9 mouse cellular contexts compared by ENCODE assay signal in genomic region chr1:182553649-182554375, GRCm38 (mm10). TPM values are rescaled to one million over a fixed set of nuclear protein-coding genes. Genes with fewer than 3 reads are reported as not detected.
A peak's percentile ranks its signal among the peaks of the same experiment; 100 is the strongest.
DNase-seq lines count a peak whose midpoint lies in the region; ATAC-seq and TF ChIP-seq lines count a peak whose summit lies in the region.
"Had no signal": no experiment of that assay in that cellular context is flagged by ENCODE, and none has a peak within 500 bp of the region (broad histone marks: within the 10 kb centered on the region; RNA-seq: fewer than 3 reads in every experiment).

No protein-coding gene starts in this region.

- no peaks in the 10 kb centered on the region for H3K9me3 ChIP-seq in intestine, postnatal 0 days (ENCODE audit: control insufficient read depth)
- H3K9me3 ChIP-seq: liver, embryonic 15.5 days had no signal

- no peaks in the 10 kb centered on the region for H3K4me1 ChIP-seq in intestine, postnatal 0 days (replicated peaks; ENCODE audit: control insufficient read depth, insufficient read depth, low read length)
- no peaks in the 10 kb centered on the region for H3K4me1 ChIP-seq in liver, adult 2 months (ENCODE audit: control insufficient read depth, insufficient read depth, low read length)
- H3K4me1 ChIP-seq: liver, embryonic 15.5 days had no signal

- WGBS in intestine, postnatal 0 days: 61% methylated on average over 12 of the region's 12 CpGs
- 61% methylated on average over 12 of the region's 12 CpGs for WGBS in liver, adult 2 months

- no peaks in the 10 kb centered on the region for H3K27me3 ChIP-seq in intestine, postnatal 0 days (replicated peaks; ENCODE audit: control insufficient read depth, insufficient read depth, low read length)
- H3K27me3 ChIP-seq in liver, adult 2 months (ENCODE audit: control insufficient read depth, insufficient read depth, low read length): no peaks in the 10 kb centered on the region
- H3K27me3 ChIP-seq: liver, embryonic 15.5 days had no signal

- DNase-seq in ovary, postnatal 36 days (ENCODE audit: low spot score): peak; percentile 57
- DNase-seq in ovary, adult 18-20 months (ENCODE audit: low spot score): no peak
- DNase-seq in cerebellum, adult 18-20 months: peak; percentile 52 to 62
- DNase-seq in forelimb bud, embryonic 11.5 days (ENCODE audit: low read depth, low spot score): peak; percentile 48
- DNase-seq in liver, adult 2 months (ENCODE audit: extremely low read depth, low read depth, low spot score): peak; percentile 18
- DNase-seq in neural tube, embryonic 10.5 days (ENCODE audit: extremely low spot score, low spot score): peak; percentile 44
- peak; percentile 67 for DNase-seq in thymus, postnatal 25 days

- no peak for TF ChIP-seq POLR2A in liver, adult 2 months (IDR thresholded peaks at IDR 0.05; ENCODE audit: extremely low read depth, insufficient read depth, low read length)

- no peak overlapping the region for H3K9ac ChIP-seq in intestine, postnatal 0 days (ENCODE audit: low read depth, low read length)
- no peak overlapping the region for H3K9ac ChIP-seq in liver, adult 2 months (ENCODE audit: low read depth, low read length)
- H3K9ac ChIP-seq: liver, embryonic 15.5 days had no signal

- no peaks in the 10 kb centered on the region for H3K79me2 ChIP-seq in liver, adult 2 months (ENCODE audit: control insufficient read depth, insufficient read depth, low read length)

- no peaks in the 10 kb centered on the region for H3K36me3 ChIP-seq in intestine, postnatal 0 days (ENCODE audit: control insufficient read depth, insufficient read depth)
- H3K36me3 ChIP-seq in liver, adult 2 months (ENCODE audit: control insufficient read depth, insufficient read depth, low read length): no peaks in the 10 kb centered on the region
- H3K36me3 ChIP-seq: liver, embryonic 15.5 days had no signal

- peak; percentile 43; the same call in 1 of the 2 replicates for ATAC-seq in intestine, postnatal 0 days

- no peak overlapping the region for H3K4me3 ChIP-seq in intestine, postnatal 0 days (ENCODE audit: low read depth, low read length)
- H3K4me3 ChIP-seq in liver, adult 2 months (ENCODE audit: insufficient read depth, low read depth, low read length): no peak overlapping the region
- H3K4me3 ChIP-seq: liver, embryonic 15.5 days had no signal

- H3K4me2 ChIP-seq in intestine, postnatal 0 days (replicated peaks; ENCODE audit: low read depth): no peak overlapping the region
- H3K4me2 ChIP-seq: liver, embryonic 15.5 days had no signal

- TF ChIP-seq CTCF in intestine, postnatal 0 days (IDR thresholded peaks at IDR 0.05; ENCODE audit: low read depth): peak; percentile 93
- TF ChIP-seq CTCF in liver, adult 2 months (IDR thresholded peaks at IDR 0.05; ENCODE audit: low read depth, low read length): peak; percentile 87

- H3K27ac ChIP-seq in intestine, postnatal 0 days (ENCODE audit: low read depth, low read length): no peak overlapping the region
- H3K27ac ChIP-seq in liver, adult 2 months (replicated peaks; ENCODE audit: insufficient read depth, low read depth, low read length): no peak overlapping the region
- H3K27ac ChIP-seq: liver, embryonic 15.5 days had no signal

RNA-seq across cellular contexts. Expression of gene Capn8, which starts 11.0 kb away (rescaled TPM):
- 1.0 and 1.4 TPM in 2 replicates for polyA plus RNA-seq in intestine, postnatal 0 days (2015; fragmentation: Nextera tagmentation; extraction: Ambion mirVana)
- 0.09 and 0.20 TPM in 2 replicates for total RNA-seq in liver, adult 2 months (2014; rRNA removed)
- 0.04 TPM in 2 replicates for polyA plus RNA-seq in liver, adult 2 months (2012; rRNA removed)
- polyA plus RNA-seq: liver, embryonic 15.5 days had no signal

RNA-seq across cellular contexts. Expression of gene Capn2, which starts 36.4 kb away (rescaled TPM):
- polyA plus RNA-seq in intestine, postnatal 0 days (2015; fragmentation: Nextera tagmentation; extraction: Ambion mirVana): 31.8 and 34.0 TPM in 2 replicates
- 27.8 and 28.1 TPM in 2 replicates for total RNA-seq in liver, adult 2 months (2014; rRNA removed)
- 9.3 and 10.3 TPM in 2 replicates for polyA plus RNA-seq in liver, adult 2 months (2012; rRNA removed)
